Mouse (Mus musculus) limb, embryonic 14.5 days (tissue): ENCODE data around the gene Ccl24. TPM values are rescaled to one million over a fixed set of nuclear protein-coding genes. Genes with fewer than 3 reads are reported as not detected.

Source experiments
- ATAC-seq: fragments of 200-750 bp; cut with Nextera tagmentation; 2 replicates; pipeline ENCODE4 v1.8.0; 2017; ENCODE audit warnings: low read depth, moderate number of reproducible peaks, moderate TSS enrichment; ENCODE audit not compliant: low FRiP score
- DNase-seq: peaks from one replicate; pipeline ENCODE4 v3.0.0-alpha.2; 2015; ENCODE audit warnings: low spot score
- H3K27ac ChIP-seq: fragments of 300-500 bp; sonication (generic); replicated peaks from 2 replicates; pipeline ENCODE4 v1.5.1; 2014; ENCODE audit warnings: low read depth, mild to moderate bottlenecking, low read length, moderate library complexity, mixed read lengths
- H3K27me3 ChIP-seq: fragments of 300-500 bp; sonication (generic); 2 replicates; pipeline ENCODE4 v1.6.1; 2014; ENCODE audit warnings: low read length, mixed read lengths; ENCODE audit not compliant: control insufficient read depth, insufficient read depth
- H3K36me3 ChIP-seq: fragments of 300-500 bp; sonication (generic); 2 replicates; pipeline ENCODE4 v1.6.1; 2014; ENCODE audit warnings: mild to moderate bottlenecking, low read length, moderate library complexity, mixed read lengths; ENCODE audit not compliant: control insufficient read depth, insufficient read depth
- H3K4me1 ChIP-seq: fragments of 300-500 bp; sonication (generic); 2 replicates; pipeline ENCODE4 v1.6.1; 2014; ENCODE audit warnings: antibody characterized with exemption, low read length, mixed read lengths; ENCODE audit not compliant: control insufficient read depth, insufficient read depth
- H3K4me2 ChIP-seq: fragments of 300-500 bp; sonication (generic); replicated peaks from 2 replicates; pipeline ENCODE4 v1.6.1; 2014; ENCODE audit warnings: low read depth, mild to moderate bottlenecking, low read length, moderate library complexity; ENCODE audit not compliant: severe bottlenecking
- H3K4me3 ChIP-seq: fragments of 300-500 bp; sonication (generic); replicated peaks from 2 replicates; pipeline ENCODE4 v1.5.1; 2014; ENCODE audit warnings: low read length
- H3K9ac ChIP-seq: fragments of 300-500 bp; sonication (generic); 2 replicates; pipeline ENCODE4 v1.6.1; 2014; ENCODE audit warnings: mild to moderate bottlenecking, low read depth, low read length, moderate library complexity; ENCODE audit not compliant: severe bottlenecking
- H3K9me3 ChIP-seq: fragments of 300-500 bp; sonication (generic); 2 replicates; pipeline ENCODE4 v1.6.1; 2016; ENCODE audit warnings: low read length; ENCODE audit not compliant: control insufficient read depth
- POLR2A ChIP-seq: fragments of 200-500 bp; IDR thresholded peaks from 2 replicates; pipeline ENCODE4 v1.8.0; 2012; ENCODE audit warnings: inconsistent platforms, mild to moderate bottlenecking, moderate library complexity, borderline replicate concordance; ENCODE audit not compliant: insufficient read depth, insufficient read length; ENCODE audit errors: extremely low read depth
- WGBS: fragments of 180-500 bp; shearing (Covaris S2); extraction: QIAGEN DNeasy Blood & Tissue Kit; methylation state at CpG from one replicate; pipeline ENCODE4 v1.1.7; 2014; 5-methylcytosine and 5-hydroxymethylcytosine counted together
- polyA plus RNA-seq, 2 experiments: library from polyadenylated mRNA; depleted of rRNA in 1 of 2; stranded (reverse) in 1 of 2; unstranded in 1 of 2; fragments of >200 nt; fragmentation: Nextera tagmentation in 1 of 2; extraction: Ambion mirVana in 1 of 2; gene quantifications; 2 replicates each; pipeline versions ENCODE4 v1.2.1 to v1.2.3; 2012 to 2014

The Ccl24 gene
- polyA plus RNA-seq, 2 experiments, result 1.7 to 2.3 TPM

DNA sequence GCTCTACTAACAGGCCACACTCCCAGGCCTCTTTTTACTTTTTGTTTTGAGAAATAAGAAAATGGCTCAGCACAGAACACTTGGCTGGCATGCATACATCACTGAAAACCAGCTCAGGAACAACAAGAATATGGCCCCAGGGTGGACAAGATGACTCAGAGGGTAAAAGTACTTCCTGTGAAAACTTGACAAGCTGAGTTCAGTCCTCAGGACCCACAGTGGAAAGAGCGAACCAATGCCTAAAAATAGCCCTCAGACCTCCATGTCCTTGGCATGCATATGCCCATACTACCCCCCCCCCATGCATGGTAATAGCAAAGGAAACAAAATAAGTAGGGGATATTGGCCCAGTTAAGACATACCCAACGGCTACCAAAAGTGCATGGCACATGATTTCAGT lies 42.9 kb downstream of the Ccl24 start:
- no peak for DNase-seq
- Histone ChIP-seq H3K4me1 (peaks cover 15% of the 10 kb centered on the region), H3K27me3 (no peaks in the 10 kb centered on the region), H3K4me2 (no peak overlapping the region), H3K9me3 (no peaks in the 10 kb centered on the region), H3K36me3 (0 out of 2 replicates have a peak, but pooled peaks cover 2% of the 10 kb centered on the region), H3K9ac (no peak overlapping the region), H3K27ac (no peak overlapping the region), H3K4me3 (no peak overlapping the region)
- no peak for TF ChIP-seq POLR2A
- WGBS, result 83% methylated on average over 2 of the region's 2 CpGs
- no peak for ATAC-seq

- Histone ChIP-seq H3K9ac (no peak overlapping the region), H3K36me3 (0 out of 2 replicates have a peak, but pooled peaks cover 2% of the 10 kb centered on the region), H3K9me3 (no peaks in the 10 kb centered on the region), H3K27ac (no peak overlapping the region), H3K27me3 (no peaks in the 10 kb centered on the region), H3K4me1 (peaks cover 15% of the 10 kb centered on the region), H3K4me2 (no peak overlapping the region), H3K4me3 (no peak overlapping the region)
- ATAC-seq (no peak), DNase-seq (peak; percentile 1)
- no peak for TF ChIP-seq POLR2A
- WGBS, result 74% methylated on average over 3 of the region's 3 CpGs
These were observed 43.5 kb downstream of the Ccl24 start for GRCm38 (mm10) chr5:135529310-135529709.

- Histone ChIP-seq H3K4me2 (no peak overlapping the region), H3K9me3 (no peaks in the 10 kb centered on the region), H3K4me1 (peaks cover 13% of the 10 kb centered on the region), H3K27me3 (no peaks in the 10 kb centered on the region), H3K27ac (no peak overlapping the region), H3K9ac (no peak overlapping the region), H3K4me3 (no peak overlapping the region), H3K36me3 (0 out of 2 replicates have a peak, but pooled peaks cover 2% of the 10 kb centered on the region)
- no peak for DNase-seq
- TF ChIP-seq POLR2A, result no peak
- 40% methylated on average over 7 of the region's 7 CpGs for WGBS
- ATAC-seq, result no peak
These were observed 44.9 kb downstream of the Ccl24 start for GRCm38 (mm10) chr5:135527986-135528385.

DNA sequence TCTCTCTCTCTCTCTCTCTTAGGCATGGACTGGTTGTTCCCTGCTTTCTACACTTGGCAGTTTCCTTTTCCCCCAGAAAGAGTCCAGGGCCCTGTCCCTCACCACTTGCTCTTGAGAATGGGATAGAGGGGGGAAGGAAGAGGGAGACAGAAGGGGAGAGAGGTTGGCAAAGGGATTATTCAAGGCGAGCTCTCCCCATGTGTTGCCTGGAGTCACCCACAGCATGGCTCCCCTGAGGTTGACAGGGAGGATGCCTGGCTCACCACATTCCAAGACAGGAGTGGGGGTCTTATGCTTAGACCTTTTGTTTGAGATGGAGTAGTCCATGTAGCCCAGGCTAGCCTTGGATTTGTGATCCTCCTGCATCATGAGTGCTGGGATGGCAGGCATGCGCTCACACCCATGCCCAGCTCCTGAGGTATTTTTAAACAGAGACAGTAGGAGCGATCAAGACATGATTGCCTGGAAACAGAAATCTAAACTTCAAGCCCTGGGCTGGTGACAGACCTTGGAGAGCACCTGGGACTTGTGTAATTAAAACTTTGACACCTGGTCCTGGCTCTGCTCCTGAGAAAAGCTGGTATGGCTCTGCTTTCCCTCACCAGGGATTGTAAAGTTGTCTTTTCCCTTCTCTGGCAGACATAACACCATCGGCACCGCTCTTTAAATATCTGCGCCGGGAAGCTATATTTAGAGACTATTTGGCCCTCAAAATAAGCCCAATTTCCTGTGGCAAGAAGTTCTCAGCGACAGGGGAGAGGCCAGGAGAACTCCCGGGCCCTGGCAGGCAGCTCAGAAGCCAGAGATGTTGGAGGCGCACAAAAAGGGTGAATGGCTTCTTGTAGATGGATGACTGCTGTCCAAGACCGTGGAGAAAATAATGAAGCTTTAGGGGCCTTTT lies 47.9 kb downstream of the Ccl24 start:
- Histone ChIP-seq H3K4me3 (no peak overlapping the region), H3K27me3 (no peaks in the 10 kb centered on the region), H3K36me3 (0 out of 2 replicates have a peak, but pooled peaks cover 2% of the 10 kb centered on the region), H3K4me2 (peak overlapping the region; percentile 13; the same call in 1 of the 2 replicates), H3K9me3 (no peaks in the 10 kb centered on the region), H3K9ac (no peak overlapping the region), H3K27ac (peak overlapping the region; percentile 58; the same call in 1 of the 2 replicates), H3K4me1 (peaks cover 13% of the 10 kb centered on the region)
- 43% methylated on average over 11 of the region's 11 CpGs for WGBS
- DNase-seq (no peak), ATAC-seq (peak; percentile 39)
- no peak for TF ChIP-seq POLR2A

DNA sequence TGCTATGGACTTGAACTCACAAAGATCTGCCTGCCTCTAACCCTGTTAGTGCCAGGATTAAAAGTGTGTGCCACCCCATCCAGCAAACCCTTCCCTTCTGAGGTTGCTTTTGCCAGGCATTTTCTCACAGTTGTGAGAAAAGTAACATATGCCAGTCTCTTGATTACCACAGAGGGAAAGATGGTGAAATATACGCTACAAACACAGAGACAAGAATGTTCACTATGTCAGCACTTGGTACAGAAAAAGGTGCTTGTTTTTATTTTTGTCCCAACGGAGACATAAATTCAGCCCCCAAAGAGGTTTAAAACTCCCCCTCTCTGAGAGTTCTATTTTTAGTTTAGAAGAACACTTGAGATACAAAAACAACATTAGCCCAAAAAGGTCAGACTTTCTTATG lies 48.8 kb downstream of the Ccl24 start:
- Histone ChIP-seq H3K27ac (no peak overlapping the region), H3K4me1 (peaks cover 13% of the 10 kb centered on the region), H3K4me2 (no peak overlapping the region), H3K27me3 (no peaks in the 10 kb centered on the region), H3K9me3 (no peaks in the 10 kb centered on the region), H3K36me3 (0 out of 2 replicates have a peak, but pooled peaks cover 2% of the 10 kb centered on the region), H3K9ac (no peak overlapping the region), H3K4me3 (no peak overlapping the region)
- ATAC-seq (no peak), DNase-seq (no peak)
- TF ChIP-seq POLR2A, result no peak
- 76% methylated on average over 2 of the region's 2 CpGs for WGBS
